7 mouse cellular contexts compared by ENCODE assay signal in genomic region chr6:21949771-21950448, GRCm38 (mm10). TPM values are rescaled to one million over a fixed set of nuclear protein-coding genes. Genes with fewer than 3 reads are reported as not detected.
DNase-seq lines count a peak whose midpoint lies in the region; ATAC-seq lines count a peak whose summit lies in the region.

No protein-coding gene starts in this region.

- peak overlapping the region; percentile 69 for H3K9ac ChIP-seq in intestine, embryonic 15.5 days

- peak; percentile 97 for ATAC-seq in intestine, embryonic 15.5 days

- H3K4me2 ChIP-seq in intestine, embryonic 15.5 days (replicated peaks) = peak overlapping the region; percentile 68

- intact Hi-C loops in left cerebral cortex, postnatal 25 days (cut with DNase I) = loop anchor here (2.0 to 10.0 kb wide), 3 partner anchors 97 to 735 kb away; partner anchors contain the start of genes Kcnd2 and Tspan12

- peak; percentile 98 to 99 for DNase-seq in adrenal gland, adult (ENCODE audit: inconsistent age in 2 of 2, low spot score in 1 of 2)
- peak; percentile 95 for DNase-seq in embryo, embryonic 10.5 days (ENCODE audit: low spot score)
- DNase-seq in gastrocnemius, postnatal 25 days = peak; percentile 95
- peak; percentile 98 to 99 for DNase-seq in left cerebral cortex, postnatal 25 days (ENCODE audit: low spot score in 2 of 2)
- DNase-seq in midbrain, embryonic 10.5 days (ENCODE audit: low spot score) = peak; percentile 95
- DNase-seq in right cerebral cortex, postnatal 4 days = peak; percentile 94

- H3K27me3 ChIP-seq in intestine, embryonic 15.5 days (replicated peaks) = no peaks in the 10 kb centered on the region
- H3K27me3 ChIP-seq in midbrain, embryonic 10.5 days (ENCODE audit: low read depth, poor library complexity, severe bottlenecking) = no peaks in the 10 kb centered on the region

- H3K9me3 ChIP-seq in intestine, embryonic 15.5 days = no peaks in the 10 kb centered on the region
- H3K9me3 ChIP-seq in midbrain, embryonic 10.5 days (replicated peaks) = no peaks in the 10 kb centered on the region

- H3K36me3 ChIP-seq in intestine, embryonic 15.5 days = peaks cover 2% of the 10 kb centered on the region; the same call in 1 of the 2 replicates
- peaks cover 27% of the 10 kb centered on the region for H3K36me3 ChIP-seq in midbrain, embryonic 10.5 days

- under 1% methylated on average over 62 of the region's 68 CpGs for WGBS in intestine, embryonic 15.5 days
- WGBS in midbrain, embryonic 10.5 days = 1% methylated on average over 62 of the region's 68 CpGs

- H3K4me3 ChIP-seq in intestine, embryonic 15.5 days (replicated peaks) = peak overlapping the region; percentile 79
- H3K4me3 ChIP-seq in midbrain, embryonic 10.5 days = peak overlapping the region; percentile 66

- peaks cover 7% of the 10 kb centered on the region; the same call in 1 of the 2 replicates for H3K4me1 ChIP-seq in intestine, embryonic 15.5 days (replicated peaks)
- peaks cover 12% of the 10 kb centered on the region for H3K4me1 ChIP-seq in midbrain, embryonic 10.5 days

- peak overlapping the region; percentile 98 for H3K27ac ChIP-seq in intestine, embryonic 15.5 days
- peak overlapping the region; percentile 98 for H3K27ac ChIP-seq in midbrain, embryonic 10.5 days (replicated peaks)

RNA-seq across cellular contexts. Expression of gene Ing3, which starts 0.5 kb away (rescaled TPM):
- 10 to 100 TPM in 1 of 2 experiments, 1 to 10 TPM in 1; 9.3 to 10.2 TPM for total RNA-seq in gastrocnemius, postnatal 25 days (2021)
- 41.5 and 52.6 TPM in 2 replicates for polyA plus RNA-seq in intestine, embryonic 15.5 days (2015; fragmentation: Nextera tagmentation; extraction: Ambion mirVana)
- total RNA-seq in left cerebral cortex, postnatal 25 days (2021) = 10 to 100 TPM; 25.8 to 27.2 TPM
- polyA plus RNA-seq in midbrain, embryonic 10.5 days (2016; fragmentation: Nextera tagmentation; extraction: Ambion mirVana) = 55.8 and 56.5 TPM in 2 replicates

RNA-seq across cellular contexts. Expression of gene Cped1, which starts 35.8 kb away (rescaled TPM):
- total RNA-seq in gastrocnemius, postnatal 25 days (2021) = 10 to 100 TPM; 16.8 to 22.7 TPM
- 19.5 and 20.7 TPM in 2 replicates for polyA plus RNA-seq in intestine, embryonic 15.5 days (2015; fragmentation: Nextera tagmentation; extraction: Ambion mirVana)
- 1 to 10 TPM; 3.0 to 3.5 TPM for total RNA-seq in left cerebral cortex, postnatal 25 days (2021)
- 10.0 and 10.4 TPM in 2 replicates for polyA plus RNA-seq in midbrain, embryonic 10.5 days (2016; fragmentation: Nextera tagmentation; extraction: Ambion mirVana)

Comparison
In these comparisons a context has a peak if more than half of its experiments do, and no peak if none do; other contexts are left out.
1. Peak in every context shown above with its lines: DNase-seq, ATAC-seq, H3K4me3 ChIP-seq and H3K27ac ChIP-seq.